Mouse (Mus musculus) heart, embryonic 14.5 days (tissue): ENCODE data around the gene Casp6. TPM values are rescaled to one million over a fixed set of nuclear protein-coding genes. Genes with fewer than 3 reads are reported as not detected.

ENCODE experiments used
- ATAC-seq: fragments of 200-750 bp; cut with Nextera tagmentation; 2 replicates; pipeline ENCODE4 v1.8.0; 2017; ENCODE audit warnings: low read depth, moderate TSS enrichment; ENCODE audit not compliant: insufficient number of reproducible peaks, insufficient read depth, low FRiP score
- H3K27ac ChIP-seq, 2 experiments: fragments of 200-500 bp in 1 of 2; fragments of 300-500 bp in 1 of 2; sonication (generic) in 1 of 2; replicated peaks in 1 of 2; 2 replicates each; pipeline ENCODE4 v1.5.1; 2012 to 2014; ENCODE audit warnings: low read depth in 2 of 2, low read length in 2 of 2, control low read depth in 1 of 2, mild to moderate bottlenecking in 1 of 2, mixed read lengths in 1 of 2; ENCODE audit not compliant: control insufficient read depth in 1 of 2, insufficient read depth in 1 of 2
- H3K27me3 ChIP-seq: fragments of 300-500 bp; sonication (generic); 2 replicates; pipeline ENCODE4 v1.6.1; 2014; ENCODE audit warnings: mild to moderate bottlenecking, low read length, control low read depth; ENCODE audit not compliant: control insufficient read depth, insufficient read depth
- H3K36me3 ChIP-seq: fragments of 300-500 bp; sonication (generic); 2 replicates; pipeline ENCODE4 v1.6.1; 2014; ENCODE audit warnings: mild to moderate bottlenecking, control low read depth, low read length, mixed read lengths; ENCODE audit not compliant: control insufficient read depth, insufficient read depth
- H3K4me1 ChIP-seq, 2 experiments: fragments of 200-500 bp in 1 of 2; fragments of 300-500 bp in 1 of 2; sonication (generic) in 1 of 2; 2 replicates each; pipeline ENCODE4 v1.6.1; 2012 to 2014; ENCODE audit warnings: low read length in 2 of 2, control low read depth in 1 of 2, mixed read lengths in 1 of 2; ENCODE audit not compliant: control insufficient read depth in 2 of 2, insufficient read depth in 2 of 2
- H3K4me2 ChIP-seq: fragments of 300-500 bp; sonication (generic); 2 replicates; pipeline ENCODE4 v1.6.1; 2014; ENCODE audit warnings: mild to moderate bottlenecking, low read length
- H3K4me3 ChIP-seq, 2 experiments: fragments of 200-500 bp in 1 of 2; fragments of 300-500 bp in 1 of 2; sonication (generic) in 1 of 2; 2 replicates each; pipeline ENCODE4 v1.5.1; 2012 to 2014; ENCODE audit warnings: low read length in 2 of 2, mild to moderate bottlenecking in 2 of 2, control low read depth in 1 of 2, low read depth in 1 of 2, moderate library complexity in 1 of 2; ENCODE audit not compliant: control insufficient read depth in 1 of 2, insufficient read depth in 1 of 2
- H3K9ac ChIP-seq: fragments of 300-500 bp; sonication (generic); 2 replicates; pipeline ENCODE4 v1.6.1; 2014; ENCODE audit warnings: mild to moderate bottlenecking, low read length
- H3K9me3 ChIP-seq: fragments of 300-500 bp; sonication (generic); 2 replicates; pipeline ENCODE4 v1.6.1; 2016; ENCODE audit warnings: low read length, control low read depth; ENCODE audit not compliant: control insufficient read depth
- WGBS: fragments of 180-500 bp; shearing (Covaris S2); extraction: QIAGEN DNeasy Blood & Tissue Kit; methylation state at CpG from one replicate; pipeline ENCODE4 v1.1.7; 2014; 5-methylcytosine and 5-hydroxymethylcytosine counted together
- polyA plus RNA-seq: library from polyadenylated mRNA; unstranded; fragments of >200 nt; fragmentation: Nextera tagmentation; extraction: Ambion mirVana; gene quantifications from 2 replicates; pipeline ENCODE4 v1.2.1, GENCODE M21; 2014

Gene Casp6
- polyA plus RNA-seq, 1 experiment from 2014 or later: 74.2 TPM

DNA sequence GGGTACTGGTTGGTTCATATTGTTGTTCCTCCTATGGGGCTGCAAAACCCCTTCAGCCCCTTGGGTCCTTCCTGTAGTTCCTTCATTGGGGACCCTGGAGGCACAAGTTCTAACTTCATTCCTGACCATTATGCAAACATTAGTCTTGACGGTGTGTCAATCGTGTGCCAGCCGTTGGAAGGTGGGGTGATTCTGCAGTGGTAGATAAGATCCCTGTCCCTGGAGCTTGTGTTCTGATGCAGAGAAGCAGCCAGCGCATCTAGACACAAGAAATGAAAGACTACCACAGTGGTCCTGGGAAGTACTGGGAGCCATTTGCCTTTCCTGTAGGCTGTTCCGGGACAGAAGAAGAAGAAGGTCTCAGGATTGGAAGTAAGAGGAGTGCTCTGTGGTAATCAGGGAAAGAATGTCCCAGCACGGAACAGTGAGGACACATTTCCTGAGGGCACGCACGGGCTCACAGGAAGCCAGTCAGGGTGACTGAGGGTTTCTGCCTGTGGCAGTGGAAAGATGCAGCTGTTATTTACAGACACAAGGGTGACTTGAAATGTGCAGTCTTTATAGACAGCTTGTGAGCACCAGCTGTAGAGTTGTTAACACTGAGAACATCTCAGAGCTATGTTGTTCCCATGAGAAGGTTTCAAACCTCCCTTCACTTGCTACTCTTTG lies 20.2 kb upstream of the Casp6 start:
- WGBS: 57% methylated on average over 8 of the region's 8 CpGs
- Histone ChIP-seq H3K27ac (no peak overlapping the region; a peak in 1 of 4 replicates), H3K4me2 (no peak overlapping the region), H3K9me3 (no peaks in the 10 kb centered on the region), H3K36me3 (no peaks in the 10 kb centered on the region), H3K4me3 (no peak overlapping the region), H3K27me3 (no peaks in the 10 kb centered on the region; the same call in 1 of the 2 replicates), H3K4me1 (peaks cover 8 to 22% of the 10 kb centered on the region in 2 experiments), H3K9ac (no peak overlapping the region)
- ATAC-seq: no peak

DNA sequence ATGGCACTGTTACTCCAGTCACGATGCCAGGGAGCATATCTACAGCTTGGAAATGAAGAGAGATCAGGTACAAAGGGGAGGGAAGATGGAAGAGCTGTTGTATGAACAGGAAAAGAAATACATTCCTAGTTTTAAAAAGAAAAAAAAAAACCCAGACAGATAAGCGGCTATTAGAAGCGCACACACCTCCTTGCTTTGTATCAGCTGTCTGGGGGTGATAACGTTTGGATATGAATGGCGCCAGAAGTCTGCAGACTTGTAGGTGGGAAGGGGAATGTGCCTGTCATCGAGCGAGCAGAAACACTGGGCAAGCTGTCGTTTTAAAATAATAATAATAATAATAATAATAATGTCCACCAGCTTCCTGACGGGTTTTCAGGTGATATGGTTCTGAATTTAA lies 15.6 kb upstream of the Casp6 start:
- 40% methylated on average over 9 of the region's 9 CpGs for WGBS
- H3K4me1 ChIP-seq: peaks cover 4 to 11% of the 10 kb centered on the region in 2 experiments
- no peak overlapping the region for H3K4me3 ChIP-seq
- H3K9me3 ChIP-seq: no peaks in the 10 kb centered on the region
- no peak overlapping the region for H3K27ac ChIP-seq
- no peaks in the 10 kb centered on the region for H3K27me3 ChIP-seq
- H3K36me3 ChIP-seq: peaks cover 8% of the 10 kb centered on the region; the same call in 1 of the 2 replicates
- no peak overlapping the region for H3K9ac ChIP-seq
- no peak for ATAC-seq
- H3K4me2 ChIP-seq: 0 out of 2 replicates have a peak overlapping the region, but pooled peaks have one; percentile 21

DNA sequence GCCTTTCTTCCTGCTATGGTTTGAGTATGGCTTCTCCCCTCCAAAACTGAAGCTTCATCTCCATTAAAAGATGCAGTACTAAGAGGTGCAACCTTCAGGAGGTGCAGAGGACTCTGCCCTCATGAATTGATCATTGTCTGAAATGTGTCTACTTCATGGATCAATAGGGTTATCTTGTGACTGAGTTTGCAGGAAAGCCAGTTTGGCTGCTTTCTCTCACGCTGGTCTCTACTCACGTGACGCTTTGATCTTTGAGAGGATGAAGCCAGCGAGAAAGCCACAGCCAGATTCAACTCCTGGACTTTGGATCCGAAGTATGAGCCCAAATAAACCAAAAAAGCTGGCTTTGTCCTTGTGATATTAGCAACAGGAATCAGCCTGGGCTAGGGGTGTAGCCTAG lies 14.8 kb upstream of the Casp6 start:
- no peak for ATAC-seq
- no peaks in the 10 kb centered on the region for H3K9me3 ChIP-seq
- no peak overlapping the region for H3K4me3 ChIP-seq
- H3K27ac ChIP-seq: no peak overlapping the region
- peaks cover 16% of the 10 kb centered on the region; the same call in 1 of the 2 replicates for H3K36me3 ChIP-seq
- no peaks in the 10 kb centered on the region for H3K27me3 ChIP-seq
- WGBS: 79% methylated on average over 5 of the region's 5 CpGs
- H3K4me1 ChIP-seq: peaks cover 2 to 9% of the 10 kb centered on the region in 2 experiments; a peak in 3 of 4 replicates
- no peak overlapping the region for H3K9ac ChIP-seq
- H3K4me2 ChIP-seq: no peak overlapping the region

DNA sequence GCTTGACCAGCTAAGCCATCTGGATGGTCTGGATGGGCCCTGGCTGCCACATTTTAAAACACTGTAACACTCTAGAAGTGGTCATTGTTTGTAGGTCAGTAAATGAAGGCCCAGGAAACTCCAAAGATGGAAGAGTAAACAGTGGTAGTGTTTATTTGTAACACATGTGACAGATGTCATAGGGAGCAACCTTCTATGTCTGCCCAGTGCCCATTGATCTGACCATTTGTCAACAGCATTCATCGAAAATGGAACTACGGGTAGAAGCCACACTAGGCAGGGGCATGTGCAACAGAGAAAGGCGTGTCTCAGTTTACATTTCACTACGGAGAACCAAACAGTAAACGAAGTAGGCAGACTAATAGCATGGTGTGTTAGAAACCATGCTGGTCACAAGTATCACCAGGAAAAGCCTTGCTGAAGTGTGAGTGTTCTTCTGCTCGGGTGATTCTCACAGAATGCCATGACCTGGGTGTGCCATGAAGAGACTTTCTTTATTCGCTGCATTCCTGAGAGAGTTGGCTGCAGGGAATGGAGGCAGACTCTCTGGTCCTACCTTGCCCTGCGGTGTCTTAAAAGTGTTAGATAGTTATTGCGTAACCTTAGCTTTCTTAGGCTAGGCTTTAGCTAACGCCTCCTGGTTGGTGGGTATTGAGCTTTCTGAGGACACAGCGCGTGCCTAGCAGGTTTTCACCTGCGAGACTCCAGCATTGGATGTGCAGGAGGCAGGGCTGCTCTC lies 13.3 kb upstream of the Casp6 start:
- Histone ChIP-seq H3K4me2 (no peak overlapping the region), H3K36me3 (peaks cover 28% of the 10 kb centered on the region), H3K27ac (no peak overlapping the region), H3K27me3 (no peaks in the 10 kb centered on the region), H3K4me1 (peaks cover 2 to 9% of the 10 kb centered on the region in 2 experiments; a peak in 3 of 4 replicates), H3K9me3 (no peaks in the 10 kb centered on the region), H3K4me3 (no peak overlapping the region), H3K9ac (no peak overlapping the region)
- 87% methylated on average over 13 of the region's 13 CpGs for WGBS
- ATAC-seq: no peak

DNA sequence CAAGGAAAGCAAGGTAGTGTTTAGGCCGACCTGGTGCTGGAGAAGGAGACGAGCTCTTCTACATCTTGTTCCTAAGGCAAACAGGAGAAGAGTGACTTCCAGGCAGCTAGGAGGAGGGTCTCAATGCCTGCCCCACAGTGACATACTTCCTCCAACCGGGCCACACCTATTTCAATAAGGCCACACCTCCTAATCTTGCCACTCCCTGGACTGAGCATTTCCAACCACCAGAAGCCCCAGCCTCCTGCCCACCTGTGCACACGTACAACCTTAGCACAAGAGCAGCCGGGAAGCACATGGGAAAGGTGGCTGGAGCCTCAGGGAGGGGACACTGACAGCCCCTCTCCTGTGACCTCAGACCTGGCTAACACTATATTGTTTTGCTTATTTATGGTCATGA lies 9.2 kb upstream of the Casp6 start:
- no peak overlapping the region for H3K9ac ChIP-seq
- H3K4me3 ChIP-seq: no peak overlapping the region
- no peak overlapping the region for H3K4me2 ChIP-seq
- H3K4me1 ChIP-seq: peaks cover 0 to 2% of the 10 kb centered on the region in 2 experiments; a peak in 1 of 4 replicates
- WGBS: 82% methylated on average over 5 of the region's 5 CpGs
- no peak for ATAC-seq
- no peaks in the 10 kb centered on the region for H3K27me3 ChIP-seq
- no peak overlapping the region for H3K27ac ChIP-seq
- no peaks in the 10 kb centered on the region for H3K9me3 ChIP-seq
- H3K36me3 ChIP-seq: peaks cover 45% of the 10 kb centered on the region

DNA sequence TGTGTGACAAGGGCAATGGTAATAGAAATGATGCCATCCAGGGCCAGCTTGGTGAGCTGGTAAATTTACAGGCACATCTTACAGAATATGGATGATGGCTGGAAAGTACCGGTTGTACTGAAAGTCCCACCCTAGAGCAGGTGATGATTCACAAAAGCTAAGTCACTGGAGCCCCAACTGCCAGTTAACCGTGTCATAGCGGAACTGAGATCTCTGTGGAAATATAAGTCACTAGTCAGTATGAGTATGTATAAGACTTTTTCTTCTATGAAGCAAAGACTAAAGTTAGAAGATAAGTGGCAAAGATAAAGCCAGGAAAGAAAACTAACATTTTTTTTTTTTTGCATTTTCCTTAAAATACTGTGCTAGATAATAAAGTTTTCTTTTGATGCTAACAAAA lies 8.1 kb upstream of the Casp6 start:
- H3K27me3 ChIP-seq: no peaks in the 10 kb centered on the region
- 94% methylated on average over 3 of the region's 3 CpGs for WGBS

DNA sequence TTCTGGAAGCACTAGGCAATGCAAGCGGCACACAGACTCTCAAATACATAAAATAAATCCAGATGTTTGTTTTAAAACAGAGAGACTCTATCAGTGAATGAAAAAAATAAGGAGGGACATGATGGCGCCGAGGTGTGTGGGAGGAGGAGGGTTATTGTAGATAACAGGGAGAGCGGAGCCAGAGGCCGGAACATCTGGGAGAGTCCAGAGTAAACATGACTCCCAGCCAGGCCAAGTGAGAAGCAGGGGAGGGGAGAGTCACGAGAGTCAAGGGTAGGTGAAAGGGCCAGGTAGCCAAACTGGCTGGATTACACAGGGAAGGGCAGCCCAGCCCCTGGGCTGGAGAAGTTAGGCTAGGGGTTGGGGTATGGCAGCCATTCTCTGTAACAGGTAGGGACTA lies 4.6 kb upstream of the Casp6 start:
- no peak for ATAC-seq
- Histone ChIP-seq H3K9ac (no peak overlapping the region), H3K27me3 (no peaks in the 10 kb centered on the region), H3K4me2 (no peak overlapping the region), H3K27ac (no peak overlapping the region; a peak in 1 of 4 replicates), H3K36me3 (peaks cover 29% of the 10 kb centered on the region), H3K9me3 (no peaks in the 10 kb centered on the region), H3K4me3 (no peak overlapping the region), H3K4me1 (peaks cover 3 to 4% of the 10 kb centered on the region in 2 experiments; a peak in 1 of 4 replicates)
- WGBS: 45% methylated on average over 6 of the region's 6 CpGs

More for the DNA sequence above, 8.1 kb upstream of the Casp6 start:
- ATAC-seq: no peak
- H3K27ac ChIP-seq: no peak overlapping the region
- peaks cover 45% of the 10 kb centered on the region for H3K36me3 ChIP-seq
- H3K4me1 ChIP-seq: peaks cover 0 to 4% of the 10 kb centered on the region in 2 experiments; a peak in 1 of 4 replicates
- no peaks in the 10 kb centered on the region for H3K9me3 ChIP-seq
- no peak overlapping the region for H3K4me3 ChIP-seq
- H3K9ac ChIP-seq: no peak overlapping the region
- H3K4me2 ChIP-seq: no peak overlapping the region
